Mouse (Mus musculus): ENCODE measurements around the gene Prdx6.

Prdx6 gene

DNA sequence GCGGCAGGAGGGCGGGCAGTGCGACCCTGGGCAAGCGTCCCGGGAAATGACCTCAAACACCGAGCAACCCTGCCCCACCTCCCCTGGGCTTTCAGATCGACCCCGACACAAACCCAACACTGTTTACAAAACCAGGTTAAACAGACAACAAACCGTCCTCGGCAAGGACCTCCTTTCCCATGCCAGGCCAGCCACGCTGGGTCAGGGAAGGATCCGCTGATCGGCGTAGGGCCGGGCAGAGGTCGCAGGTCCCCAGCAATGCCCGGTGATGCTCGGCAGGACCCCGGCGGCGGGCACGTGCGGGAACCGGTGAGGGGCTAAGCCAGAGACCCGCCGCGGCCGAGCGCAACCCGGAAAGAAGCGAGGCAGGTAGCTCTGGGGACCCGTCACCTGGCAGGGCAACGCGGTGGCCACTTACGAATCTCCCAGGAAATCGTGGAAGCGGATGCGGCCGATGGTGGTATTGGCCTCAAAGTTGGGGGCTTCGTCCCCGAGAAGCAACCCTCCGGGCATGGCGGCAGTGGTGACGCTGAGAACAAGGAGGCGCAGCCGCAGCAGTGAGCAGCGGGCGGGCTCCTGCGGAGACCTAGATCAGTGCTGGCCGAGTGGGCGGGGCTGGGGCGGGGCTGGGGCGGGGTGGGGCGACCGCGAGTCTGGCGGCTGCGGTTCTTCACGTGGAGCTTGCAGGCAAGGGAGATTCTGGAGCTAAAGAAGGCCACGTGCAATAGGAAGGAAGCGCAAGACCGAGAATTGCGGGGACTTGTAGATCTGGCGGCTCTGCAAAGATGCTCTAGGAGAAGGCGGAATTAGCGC, at the start of gene Prdx6:
Prdx6 (minus strand) TSS at position 616 of the 813 bp plus-strand sequence.
- DNase-seq (ENCODE audit: low spot score) = no peak

DNA sequence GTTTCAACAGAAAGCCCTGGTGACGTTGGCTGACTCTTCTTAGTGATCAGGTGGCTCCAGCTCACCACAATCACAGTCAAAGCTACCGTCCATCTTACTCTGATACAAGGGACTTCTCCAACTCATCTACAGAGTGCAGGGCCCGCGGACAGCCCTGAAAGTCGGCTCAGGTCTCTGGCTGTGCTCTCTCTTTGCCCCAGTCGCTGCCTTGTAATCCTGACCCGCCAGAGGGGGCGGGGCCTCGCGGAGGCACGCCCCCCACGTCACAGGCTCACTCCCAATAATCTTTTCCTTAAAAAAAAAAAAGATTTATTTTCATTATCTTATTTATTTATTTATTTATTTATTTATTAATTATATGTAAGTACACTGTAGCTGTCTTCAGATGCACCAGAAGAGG, 37.2 kb upstream of the Prdx6 start:
- no peak for DNase-seq (ENCODE audit: low spot score)

DNA sequence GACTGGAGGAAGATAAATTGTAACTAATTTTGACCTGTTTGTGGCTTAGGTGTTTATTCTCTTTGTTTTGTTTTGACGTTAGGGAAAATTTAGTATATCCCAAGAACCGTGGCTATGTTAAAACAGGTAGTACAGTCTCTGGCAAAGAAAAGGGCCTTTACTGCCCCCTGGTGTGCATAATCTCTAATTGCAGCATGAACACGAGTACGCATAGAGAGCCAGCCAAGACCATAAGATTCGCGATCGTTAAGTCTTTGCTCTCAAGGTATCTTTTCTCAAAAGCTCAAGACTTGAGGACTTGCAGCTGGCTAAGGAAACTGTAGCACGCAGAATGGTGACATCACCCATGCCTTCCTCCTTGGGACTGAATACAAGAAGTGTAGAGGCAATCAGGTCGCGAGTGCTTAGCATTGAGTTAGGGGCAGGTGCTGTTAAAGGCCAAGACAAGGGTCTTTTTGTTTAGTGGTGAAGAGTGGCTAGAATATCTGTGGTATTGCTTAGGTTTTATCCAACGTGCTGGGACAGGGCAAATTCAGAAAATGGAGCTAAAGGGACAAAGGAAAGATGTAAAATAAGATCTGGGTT, 35.8 kb upstream of the Prdx6 start:
- DNase-seq (ENCODE audit: low spot score) = peak; percentile 79

DNA sequence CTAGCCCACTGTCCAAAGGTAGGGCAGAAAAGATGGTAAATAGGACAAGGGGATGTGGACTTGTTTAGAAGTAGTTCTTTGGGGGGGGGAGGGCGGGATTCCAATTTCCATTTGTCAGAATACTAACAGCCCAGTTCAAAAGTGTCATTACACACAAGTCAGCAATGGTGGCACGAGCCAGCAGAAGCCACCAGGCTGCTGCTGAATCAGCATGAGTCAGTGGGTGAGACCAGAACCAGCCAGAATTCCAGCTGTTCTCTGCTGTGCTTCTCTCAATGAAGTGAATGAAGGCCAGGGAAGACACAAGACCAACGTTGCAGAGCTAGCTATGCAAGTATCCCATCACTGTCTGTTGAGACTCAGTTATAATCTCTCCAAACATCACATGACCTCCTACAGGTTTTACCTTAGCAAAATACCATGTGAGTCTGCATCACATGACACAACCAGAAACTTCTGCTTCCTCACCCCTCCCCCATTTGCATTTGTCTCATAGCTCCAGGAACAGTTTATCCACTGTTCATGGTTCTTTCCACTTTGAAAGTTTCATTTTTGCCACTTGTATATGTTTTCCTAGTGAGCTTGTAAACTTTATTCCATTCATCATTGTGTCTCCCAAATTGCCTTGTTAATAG, 30.2 kb upstream of the Prdx6 start:
- no peak for DNase-seq (ENCODE audit: low spot score)

DNA sequence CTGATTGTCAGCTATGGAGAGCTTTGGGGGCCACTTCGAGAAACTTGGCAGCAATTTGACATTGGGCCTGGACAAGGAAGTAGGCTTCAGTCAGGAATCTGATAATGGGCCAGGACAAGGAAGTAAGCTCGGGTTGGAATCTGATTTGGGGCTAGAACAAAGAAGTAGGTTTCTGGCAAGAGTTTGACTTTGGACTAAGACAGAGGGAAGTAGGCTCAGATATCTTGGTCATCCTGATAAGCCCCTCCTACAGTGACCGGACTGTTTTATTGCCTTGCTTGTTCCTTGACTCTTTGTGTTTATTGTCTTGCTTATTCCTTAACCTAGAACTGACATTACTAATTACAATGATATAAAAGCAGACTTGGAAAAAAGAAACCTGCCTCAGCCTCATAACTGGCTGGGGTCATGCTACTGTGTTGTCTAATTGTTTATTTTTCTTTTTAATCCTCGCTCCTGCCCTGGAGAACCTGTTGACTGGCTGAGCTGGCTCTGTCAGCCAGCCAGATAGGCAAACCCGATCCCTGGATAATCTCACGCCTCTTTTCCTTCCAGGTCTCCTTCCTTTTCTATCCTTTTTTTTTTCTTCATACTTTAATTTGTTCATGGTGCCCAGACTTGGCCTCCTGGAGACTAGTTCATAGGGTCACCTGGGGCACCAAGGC, 28.4 kb upstream of the Prdx6 start:
- no peak for DNase-seq (ENCODE audit: low spot score)

DNA sequence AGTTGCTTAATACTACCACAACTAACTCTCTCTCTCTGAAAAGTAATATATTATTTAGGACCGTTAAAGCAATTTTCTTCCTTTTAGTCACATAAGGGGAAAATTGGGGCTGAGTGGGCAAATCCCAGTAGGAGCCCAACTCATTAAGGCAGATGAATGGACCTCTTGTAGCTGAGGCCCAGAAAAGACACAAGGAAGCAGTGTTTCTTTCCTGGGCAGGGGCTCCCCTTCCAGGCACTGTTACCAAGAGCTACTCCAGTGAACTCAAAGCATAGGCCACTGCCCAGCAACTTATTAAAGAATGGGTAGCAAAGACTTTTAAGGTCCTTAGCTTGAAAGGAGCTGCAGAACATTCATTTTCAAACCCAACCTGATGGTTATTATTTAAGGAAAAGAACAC, 22.5 kb upstream of the Prdx6 start:
- no peak for DNase-seq (ENCODE audit: low spot score)

DNA sequence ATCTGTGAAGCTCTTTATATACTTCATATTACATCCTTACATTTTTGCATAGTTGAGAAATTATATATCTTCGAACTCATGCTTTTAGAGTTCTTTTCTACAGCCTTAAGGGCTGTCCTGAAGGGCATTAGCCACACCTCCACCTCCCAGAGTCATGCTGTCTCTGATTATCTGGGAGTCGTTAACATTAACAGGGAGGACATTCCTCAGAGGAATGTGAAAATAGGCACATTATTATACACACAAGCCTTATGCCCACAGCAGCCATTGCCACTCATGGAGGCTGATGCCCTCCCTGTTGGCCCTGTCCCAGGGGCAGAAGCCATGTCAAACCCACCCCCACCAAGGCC, 20.4 kb upstream of the Prdx6 start:
- no peak for DNase-seq (ENCODE audit: low spot score)

DNA sequence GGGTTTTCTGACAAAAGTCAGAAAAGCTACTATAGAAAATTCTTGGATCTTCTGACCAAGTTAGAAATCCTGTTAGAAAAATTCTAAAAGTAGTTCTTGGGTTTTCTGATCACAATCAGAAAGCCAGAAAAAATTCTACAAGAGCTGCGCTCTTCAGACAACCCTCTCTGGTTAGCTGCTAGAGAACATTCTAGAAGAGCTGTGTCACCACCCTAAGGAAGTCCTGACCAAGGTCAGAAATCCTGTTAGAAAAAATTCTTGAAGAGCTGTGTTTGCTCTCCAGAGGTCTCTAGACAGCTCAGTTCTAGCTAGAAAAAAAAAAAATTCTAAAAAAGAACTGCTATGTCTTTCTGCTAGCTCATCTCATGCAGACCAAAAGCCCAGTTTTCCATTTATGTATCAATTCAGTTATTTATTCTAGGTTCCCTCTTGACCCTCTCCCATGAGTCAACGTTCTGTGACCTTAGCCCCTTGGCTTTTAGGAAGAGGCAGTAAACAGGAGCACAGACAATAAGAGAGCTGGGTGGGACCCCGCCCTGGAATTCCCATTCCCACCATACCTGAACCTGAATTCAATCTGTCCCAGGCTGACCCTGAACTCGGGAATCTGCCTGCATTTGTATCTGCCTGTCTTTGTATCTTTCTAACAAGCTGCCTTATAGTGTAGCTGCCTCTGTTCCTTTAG, 19.9 kb upstream of the Prdx6 start:
- no peak for DNase-seq (ENCODE audit: low spot score)

DNA sequence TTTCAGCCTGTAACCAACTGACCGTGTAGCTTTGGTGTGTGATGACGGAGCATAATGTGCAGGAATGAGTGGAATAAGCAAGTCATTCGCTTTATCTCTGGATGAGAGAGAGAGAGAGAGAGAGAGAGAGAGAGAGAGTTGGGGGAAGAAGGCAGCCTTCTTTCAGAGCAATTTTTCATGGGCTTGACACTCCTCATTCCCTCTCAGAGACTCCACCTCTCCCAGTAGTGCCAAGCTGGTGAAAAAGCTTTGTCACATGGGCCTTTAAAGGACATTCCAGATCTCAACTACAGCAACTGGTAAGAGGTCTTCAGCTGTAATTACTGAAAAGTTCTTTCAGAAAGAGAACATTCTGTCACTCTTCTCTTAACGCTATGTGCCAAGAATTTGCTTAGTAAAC, 18.3 kb upstream of the Prdx6 start:
- DNase-seq (ENCODE audit: low spot score) = no peak

DNA sequence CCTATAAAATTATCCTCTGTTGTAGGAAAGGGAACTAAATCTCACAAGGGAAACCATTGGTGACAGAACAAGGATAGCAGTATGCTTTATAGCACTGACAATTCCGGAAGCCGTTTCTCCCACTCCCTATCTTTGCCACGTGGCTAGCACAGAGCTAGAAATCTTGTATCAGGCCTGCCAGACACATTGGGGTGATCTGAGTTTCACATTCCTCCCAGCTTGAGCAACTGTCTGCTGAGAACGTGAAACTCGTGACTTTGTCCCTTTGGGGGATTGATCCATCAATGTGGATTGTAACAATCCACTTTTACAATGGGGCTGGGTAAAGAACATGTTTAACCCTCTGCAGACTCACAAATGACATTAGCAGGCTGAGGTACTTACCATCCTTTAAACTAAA, 17.9 kb upstream of the Prdx6 start:
- DNase-seq (ENCODE audit: low spot score) = no peak

DNA sequence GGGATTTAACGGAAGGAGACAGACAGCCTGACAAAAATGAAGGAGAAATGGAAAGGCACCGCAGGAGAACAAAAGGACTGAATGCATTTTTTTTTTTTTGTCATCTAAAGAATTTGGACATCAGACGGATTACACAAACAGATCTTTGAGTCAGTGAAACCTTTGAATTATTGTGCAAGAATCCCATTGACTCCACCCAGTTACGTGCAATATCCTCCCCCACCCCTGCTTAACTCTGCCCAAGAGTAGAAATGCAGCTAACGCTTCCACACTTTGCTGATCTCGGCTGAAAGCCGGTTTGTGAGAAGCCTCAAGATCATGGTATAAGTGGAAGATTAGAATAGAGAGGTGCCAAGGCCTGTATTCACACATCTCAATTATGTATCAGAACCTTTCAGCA, 17.1 kb upstream of the Prdx6 start:
- no peak for DNase-seq (ENCODE audit: low spot score)

DNA sequence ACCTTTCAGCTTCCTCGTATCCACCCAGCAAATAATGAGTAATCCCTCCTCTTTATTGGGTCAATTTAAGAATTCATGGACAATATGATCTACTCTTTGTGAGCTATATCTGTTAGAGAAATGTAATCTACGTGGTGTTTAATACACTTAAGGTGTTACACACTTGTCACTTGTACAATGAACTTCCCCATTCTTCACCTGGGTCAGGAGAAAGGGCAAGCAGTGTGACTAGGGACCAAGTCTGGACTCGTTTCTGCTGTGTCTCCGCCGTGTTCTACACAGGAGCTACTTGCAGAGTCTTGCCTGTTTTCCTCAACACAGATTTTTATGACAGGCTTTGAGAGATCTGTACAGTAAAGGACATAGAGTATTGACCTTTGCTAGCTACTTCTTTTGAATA, 13.9 kb upstream of the Prdx6 start:
- no peak for DNase-seq (ENCODE audit: low spot score)

DNA sequence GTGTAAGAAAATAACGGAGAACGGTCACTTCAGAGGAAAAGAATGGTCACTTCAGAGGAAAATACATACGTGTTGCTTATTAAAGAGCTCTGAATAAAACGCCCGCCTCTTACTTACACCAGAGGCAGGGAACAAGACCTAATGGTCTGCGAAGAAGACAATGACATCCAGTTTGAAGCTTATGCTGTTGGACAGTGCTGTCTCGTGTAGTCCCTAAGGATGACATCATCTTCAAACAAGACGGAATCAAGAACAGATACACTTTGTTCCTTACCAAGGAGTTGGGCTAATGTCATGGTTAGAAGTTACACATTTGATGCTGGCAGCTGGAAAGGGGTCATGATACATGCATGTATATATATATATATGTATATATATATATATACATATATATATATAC, 12.6 kb upstream of the Prdx6 start:
- DNase-seq (ENCODE audit: low spot score) = no peak

DNA sequence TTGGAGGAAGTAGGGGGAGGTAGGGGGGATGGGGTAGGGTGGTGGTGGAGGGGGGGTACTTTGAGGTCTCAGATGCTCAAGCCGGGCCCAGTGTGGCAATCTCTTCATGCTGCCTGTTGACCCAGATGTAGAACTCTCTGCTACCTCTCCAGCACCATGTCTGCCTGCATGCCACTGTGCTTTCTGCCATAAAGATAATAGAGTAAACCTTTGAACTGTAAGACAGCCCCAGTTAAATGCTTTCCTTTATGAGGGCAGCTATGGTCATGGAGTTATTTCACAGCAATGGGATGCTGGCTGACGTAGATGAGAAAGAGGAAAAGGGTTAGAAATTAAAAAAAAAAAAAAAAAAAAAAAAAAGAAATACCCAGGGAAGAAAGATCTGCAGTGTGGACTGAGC, 11.5 kb upstream of the Prdx6 start:
- DNase-seq (ENCODE audit: low spot score) = no peak

DNA sequence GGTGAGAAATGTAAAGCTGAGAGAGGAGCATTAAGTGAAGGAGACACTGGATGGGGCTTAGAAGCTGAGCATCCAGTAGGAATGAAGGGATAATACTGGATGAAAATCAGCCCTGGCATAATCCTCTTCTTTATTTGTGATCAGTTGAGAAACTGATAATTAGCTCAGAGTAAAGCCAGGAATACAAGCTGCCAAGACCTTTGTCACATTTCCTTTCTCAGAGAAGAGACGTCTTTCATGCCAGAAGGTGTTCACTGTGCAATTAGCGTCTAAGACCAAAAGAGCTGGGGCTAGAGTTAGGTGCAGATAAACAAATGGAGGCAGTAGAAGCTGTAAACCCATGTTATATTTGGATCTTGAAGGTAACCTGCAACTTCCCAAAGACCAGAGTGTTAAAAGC, 9.7 kb upstream of the Prdx6 start:
- DNase-seq (ENCODE audit: low spot score) = no peak

DNA sequence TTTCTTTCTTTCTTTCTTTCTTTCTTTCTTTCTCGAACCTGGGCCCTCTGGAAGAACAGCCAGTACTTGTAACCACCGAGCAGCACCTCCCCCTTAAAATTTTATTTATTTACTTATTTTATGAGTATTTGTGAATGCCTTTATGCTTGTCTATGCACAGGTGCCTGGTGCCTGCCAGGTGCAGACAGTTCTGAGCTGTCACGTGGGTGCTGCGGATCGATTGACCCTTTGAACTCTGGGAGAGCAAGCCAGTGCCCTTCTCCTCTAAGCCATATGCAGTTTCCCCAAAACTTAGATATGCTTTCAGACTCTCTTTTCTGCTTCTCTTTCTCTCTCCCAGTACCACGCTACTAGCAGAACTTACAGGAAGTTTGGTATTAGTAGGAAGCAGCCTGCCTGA, 8.1 kb upstream of the Prdx6 start:
- no peak for DNase-seq (ENCODE audit: low spot score)

DNA sequence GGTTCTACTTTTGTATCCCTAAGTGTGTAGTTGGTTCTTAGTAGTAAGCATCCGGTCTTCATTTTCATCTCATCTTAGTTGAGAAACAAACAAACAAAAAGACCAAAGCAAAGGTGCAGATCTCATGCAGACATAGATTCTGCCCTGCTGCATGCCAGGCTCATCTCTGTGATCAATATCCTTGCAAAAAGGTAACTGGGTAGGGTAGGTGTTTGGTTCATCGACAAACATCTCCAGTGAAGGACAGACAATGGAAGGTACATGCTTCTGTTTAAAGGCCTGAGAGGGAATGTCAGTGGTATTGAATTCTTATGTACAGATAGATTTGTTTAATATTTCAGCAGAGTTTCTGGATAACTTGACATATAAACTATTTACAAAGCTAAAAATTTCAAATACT, 7.3 kb upstream of the Prdx6 start:
- DNase-seq (ENCODE audit: low spot score) = no peak

DNA sequence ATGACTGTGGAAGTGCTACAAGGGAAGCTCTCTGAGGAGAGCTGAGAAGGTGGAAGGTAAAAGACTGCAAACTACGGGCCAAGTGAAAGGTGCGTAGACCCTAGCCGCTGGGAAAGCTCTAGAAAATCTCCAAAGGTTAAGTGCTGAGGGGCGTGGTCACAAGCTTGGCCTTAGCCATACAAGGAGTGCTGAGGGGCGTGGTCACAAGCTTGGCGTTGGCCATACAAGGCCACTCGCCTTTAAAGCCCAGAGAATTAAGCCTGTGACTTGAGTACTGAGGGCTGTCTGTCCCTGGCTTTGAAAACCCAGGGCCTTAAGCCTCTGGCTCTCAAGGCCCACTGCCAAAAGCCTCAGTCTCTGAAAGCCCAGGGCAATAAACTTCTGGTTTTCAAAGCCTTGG, 5.9 kb upstream of the Prdx6 start:
- DNase-seq (ENCODE audit: low spot score) = no peak

DNA sequence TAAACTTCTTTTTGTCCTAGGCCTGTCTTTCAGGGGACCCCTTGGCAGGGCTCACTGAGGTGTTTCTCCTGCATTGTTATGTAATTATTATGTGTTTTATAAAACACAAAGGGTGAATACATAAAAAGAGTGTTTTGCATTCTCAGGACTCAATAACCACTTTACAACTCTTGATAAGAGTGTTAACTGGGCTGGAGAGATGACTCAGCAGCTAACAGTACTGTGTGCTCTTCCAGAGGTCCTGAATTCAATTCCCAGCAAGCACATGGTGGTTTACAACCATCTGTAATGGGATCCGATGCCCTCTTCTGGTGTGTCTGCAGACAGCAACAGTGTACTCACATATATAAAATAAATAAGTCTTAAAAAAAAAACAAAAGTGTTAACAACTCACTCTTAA, 3.3 kb upstream of the Prdx6 start:
- no peak for DNase-seq (ENCODE audit: low spot score)

DNA sequence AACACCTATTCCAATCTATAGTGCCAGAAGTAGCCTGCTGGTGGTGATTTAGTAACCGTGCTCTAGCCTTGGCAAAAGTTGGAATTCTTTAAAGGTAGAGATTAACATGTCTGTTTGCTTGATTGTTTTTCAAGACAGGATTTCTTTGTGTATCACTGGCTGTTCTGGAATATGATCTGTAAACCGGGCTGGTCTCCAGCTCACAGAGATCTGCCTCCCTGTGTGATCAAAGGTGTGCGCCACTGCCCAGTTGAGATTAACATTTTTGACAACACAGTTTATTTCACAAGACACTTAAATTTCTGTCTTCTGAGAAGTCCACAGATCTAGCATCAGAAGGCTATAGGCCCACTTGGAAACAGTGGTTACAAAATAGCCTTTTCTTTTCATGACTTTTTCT, 1.9 kb upstream of the Prdx6 start:
- no peak for DNase-seq (ENCODE audit: low spot score)

DNA sequence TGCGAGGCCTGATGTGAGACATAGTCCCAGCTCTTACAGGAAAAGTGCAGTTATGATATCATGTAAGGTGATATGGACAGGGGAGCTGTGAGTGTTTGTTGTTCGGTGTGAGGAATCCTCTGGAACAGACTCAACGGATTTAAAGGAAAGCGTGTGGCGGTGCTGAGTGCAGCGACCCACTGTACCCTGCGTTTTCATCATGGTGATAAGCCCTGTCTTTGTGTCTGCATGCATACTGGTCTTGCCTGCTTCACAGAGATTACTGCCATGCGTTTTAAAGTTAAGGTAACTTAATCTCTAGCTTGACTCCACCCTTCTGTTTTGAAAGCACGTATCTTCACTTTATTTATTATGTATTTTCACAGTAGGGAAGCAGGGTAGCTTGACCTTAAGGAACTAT, 1.3 kb upstream of the Prdx6 start:
- no peak for DNase-seq (ENCODE audit: low spot score)

DNA sequence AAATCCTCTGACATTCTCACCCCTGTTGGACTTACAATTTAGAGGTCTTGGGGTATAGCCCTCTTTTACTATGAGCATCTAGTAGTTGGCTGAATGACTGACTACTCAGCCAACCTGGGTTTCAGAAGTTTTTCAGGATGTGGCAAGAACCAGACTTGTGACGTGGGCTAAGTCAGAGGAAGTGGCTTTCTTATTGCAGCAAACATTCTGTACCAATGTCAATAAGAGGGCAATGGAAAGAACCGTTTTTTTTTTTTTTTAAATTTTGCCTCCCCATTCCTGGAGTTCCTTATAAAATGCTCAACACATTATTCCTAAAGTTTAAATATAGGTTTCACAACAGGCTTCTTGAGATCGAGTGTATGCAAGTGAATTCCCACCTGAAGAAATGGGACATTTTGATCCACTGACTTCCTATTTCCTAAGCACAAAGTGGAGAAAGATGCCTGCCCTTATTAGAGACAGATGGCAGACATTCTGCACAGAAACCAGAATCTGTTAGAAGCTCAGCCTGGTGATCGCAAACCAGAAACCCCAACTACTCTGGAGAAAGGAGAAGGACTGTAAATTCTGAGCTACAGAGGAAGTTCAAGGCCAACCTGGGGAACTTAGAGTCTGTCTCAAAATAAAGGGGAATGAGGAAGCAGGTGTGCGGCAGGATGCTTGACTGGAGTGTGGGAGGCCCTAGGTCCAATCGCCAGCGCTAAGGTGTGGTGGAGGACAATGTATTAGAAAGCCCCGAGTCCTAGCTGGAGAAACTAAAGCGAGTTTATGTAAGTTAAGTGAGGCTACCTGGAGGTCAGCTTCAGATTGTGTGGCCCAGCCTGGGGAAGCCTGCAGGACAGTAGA, 622 bp upstream of the Prdx6 start:
- no peak for DNase-seq (ENCODE audit: low spot score)

Measured in layer of hippocampus, adult 9-10 months (tissue).